Mouse (Mus musculus): ENCODE measurements around the gene Trmt10c. TPM values are rescaled to one million over a fixed set of nuclear protein-coding genes. Genes with fewer than 3 reads are reported as not detected.
A peak's percentile ranks its signal among the peaks of the same experiment; 100 is the strongest.
"Not testable (repeated sequence)": the region's sequence is repeated elsewhere in the genome, so short reads cannot be mapped to it uniquely, and the experiment has no call there.

Gene Trmt10c
- total RNA-seq, 2 experiments from 2014 or later, result 7.7 to 9.3 TPM

- DNase-seq, result no peak
Measured at GRCm38 (mm10) chr16:56055911-56056310, 18.3 kb upstream of the Trmt10c start.

DNA sequence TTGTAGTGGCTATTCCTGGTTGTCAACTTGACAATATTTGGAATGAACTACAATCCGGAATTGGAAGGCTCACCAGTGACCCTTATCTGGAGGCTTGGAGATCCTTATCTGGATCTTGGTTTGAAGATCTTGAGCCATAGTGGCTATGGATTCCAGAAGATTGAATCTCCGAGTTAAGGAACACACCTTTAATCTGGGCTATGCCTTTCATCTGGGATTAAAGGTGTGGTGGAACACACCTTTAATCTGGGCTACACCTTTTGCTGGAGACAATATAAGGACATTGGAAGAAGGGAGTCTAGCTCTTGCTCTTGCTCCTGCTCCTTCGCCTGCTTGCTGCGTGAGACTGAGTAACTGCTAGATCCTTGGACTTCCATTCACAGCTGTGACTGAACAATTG, 10.4 kb upstream of the Trmt10c start, which contains the start of gene Senp7:
Senp7 (plus strand) TSS at position 301 of the 400 bp plus-strand sequence.
- DNase-seq, result not testable (repeated sequence)

DNA sequence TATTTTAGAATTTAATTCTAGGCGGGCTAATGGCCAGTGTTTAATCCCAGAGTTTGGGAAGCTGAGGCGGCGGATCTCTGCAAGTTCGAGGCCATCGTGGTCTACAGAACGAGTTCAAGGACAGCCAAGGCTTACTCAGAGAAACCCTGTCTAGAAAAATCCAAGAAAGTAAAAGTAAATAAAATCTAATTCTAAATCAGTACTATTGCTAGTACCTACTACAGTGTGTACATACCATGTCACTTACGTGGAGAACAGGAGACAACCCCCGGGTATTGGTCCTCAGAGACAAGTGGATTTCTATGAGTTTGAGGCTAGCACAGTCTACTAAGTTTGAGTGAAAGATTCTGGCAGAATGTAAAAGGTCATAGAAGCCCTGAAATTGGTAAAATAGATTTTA, 471 bp upstream of the Trmt10c start:
- no peak for DNase-seq

DNA sequence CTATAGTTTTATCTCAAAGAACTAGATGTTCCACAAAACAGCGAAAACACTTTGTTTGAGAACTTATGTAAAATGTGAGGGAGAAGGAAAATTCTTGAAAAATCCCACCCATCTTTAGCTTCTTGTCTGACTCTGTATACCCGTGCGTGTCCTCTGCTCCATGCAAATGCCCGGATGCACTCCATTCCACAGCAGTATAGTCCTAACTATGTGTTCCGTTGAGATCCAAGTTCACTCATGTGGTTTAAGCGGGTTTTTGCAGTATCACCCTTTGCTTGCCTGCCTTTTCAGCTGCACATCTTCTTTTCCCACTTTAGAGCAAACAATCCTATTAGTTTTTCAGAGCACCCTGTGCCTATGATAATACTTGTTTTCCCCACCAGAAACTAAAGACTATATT, 1.1 kb downstream of the Trmt10c start:
- no peak for DNase-seq

GRCm38 (mm10) chr16:56034566-56034965, 3.1 kb downstream of the Trmt10c start:
- no peak for DNase-seq

DNA sequence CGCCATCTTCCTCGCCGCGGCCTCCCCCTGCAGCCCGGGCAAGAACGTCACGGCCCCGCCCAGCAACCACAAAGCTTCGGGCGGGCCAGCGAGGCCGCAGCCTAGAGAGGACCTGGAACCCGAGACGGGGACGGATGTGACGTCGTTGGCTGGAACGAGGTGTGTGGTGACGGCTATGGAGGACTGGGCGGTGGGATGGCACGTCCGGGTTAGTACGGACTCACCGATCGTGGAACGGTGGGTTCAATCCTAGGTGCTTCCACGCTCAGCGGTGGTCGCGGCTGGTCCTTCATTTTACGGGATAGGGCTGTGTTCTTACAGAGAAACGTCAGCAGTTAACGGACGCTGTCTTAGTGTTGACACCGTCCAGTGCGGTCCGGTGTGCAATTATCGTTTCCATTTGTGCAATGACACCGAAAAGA, 7.9 kb downstream of the Trmt10c start, which contains the start of gene Pcnp:
Pcnp (minus strand) TSS at position 79 of the 422 bp plus-strand sequence.
- DNase-seq, result peak; percentile 97

DNA sequence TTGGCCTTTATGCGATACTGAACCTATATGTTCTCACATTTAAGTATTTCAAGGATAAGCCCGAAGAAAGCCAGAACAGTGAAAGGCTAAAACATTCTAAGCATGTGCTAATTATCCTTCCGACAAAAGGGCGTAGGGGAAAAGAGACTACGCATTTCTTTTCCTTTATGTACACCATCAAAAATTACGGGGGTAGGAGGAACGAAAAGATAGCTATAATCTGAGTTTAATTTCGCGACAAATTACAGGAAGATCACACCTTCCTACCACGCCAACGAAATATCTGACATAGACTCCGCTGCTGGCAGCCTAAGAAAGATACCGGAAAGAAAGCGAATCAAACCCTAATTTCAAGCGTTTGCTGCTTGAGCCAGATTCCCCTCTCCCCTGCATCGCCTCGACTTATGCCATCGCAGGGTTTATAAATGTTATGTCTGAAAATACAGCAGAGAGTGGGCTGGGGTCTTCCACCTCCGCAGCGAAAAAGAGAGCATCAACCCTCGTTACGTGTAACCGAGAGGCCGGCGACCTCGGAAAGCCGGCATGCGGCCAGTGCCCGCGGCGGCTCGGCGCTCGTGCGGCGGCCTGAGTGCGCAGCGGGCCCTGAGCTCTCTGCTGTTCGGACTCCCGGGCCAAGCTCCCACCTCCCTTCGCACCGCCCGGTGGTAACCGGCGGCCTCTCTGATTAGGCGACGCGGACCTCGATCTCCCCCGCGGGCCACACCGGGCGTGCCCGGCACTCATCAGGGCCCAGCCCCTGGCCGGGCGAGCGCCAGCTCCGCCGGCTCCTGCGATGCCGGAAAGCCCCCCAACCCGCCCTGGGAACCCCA, 8.7 kb downstream of the Trmt10c start:
- DNase-seq, result no peak

DNA sequence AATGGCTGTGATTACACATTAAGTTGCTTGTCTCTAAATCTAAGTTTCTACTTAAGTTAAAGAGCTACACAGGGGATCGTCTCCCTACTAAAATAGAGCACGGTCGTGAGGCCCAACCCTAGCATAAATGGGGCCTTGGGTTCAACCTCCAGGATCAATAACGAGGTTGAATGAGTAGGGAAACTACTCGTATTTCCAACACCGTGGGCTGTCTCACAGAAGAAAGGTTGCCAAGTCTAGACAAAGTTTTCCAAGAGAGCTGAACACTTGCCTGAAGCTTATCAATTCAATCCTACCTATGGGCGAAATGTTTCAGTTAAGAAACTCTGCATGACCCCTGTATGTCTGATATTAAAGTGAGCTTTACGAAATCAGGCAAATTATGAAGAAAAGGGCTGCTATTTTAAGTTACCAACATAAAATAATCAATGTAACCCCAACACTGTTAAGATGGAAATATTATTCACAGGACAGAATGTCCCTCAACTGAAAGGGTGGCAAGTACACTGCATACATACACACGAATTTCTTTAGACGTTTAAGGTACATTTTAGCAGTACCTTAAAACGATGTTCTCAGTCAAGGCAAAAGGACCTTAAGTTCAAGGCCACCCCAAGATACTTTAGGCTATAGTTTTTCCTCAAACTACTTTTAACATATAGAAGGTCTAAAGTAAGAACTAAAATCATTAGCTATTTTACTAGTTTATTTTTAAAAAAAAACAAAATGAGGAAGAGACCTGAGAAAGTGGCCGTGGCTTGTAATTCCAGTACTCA, 9.6 kb downstream of the Trmt10c start:
- DNase-seq, result no peak

GRCm38 (mm10) chr16:56019660-56020059, 18.0 kb downstream of the Trmt10c start:
- DNase-seq, result no peak

DNA sequence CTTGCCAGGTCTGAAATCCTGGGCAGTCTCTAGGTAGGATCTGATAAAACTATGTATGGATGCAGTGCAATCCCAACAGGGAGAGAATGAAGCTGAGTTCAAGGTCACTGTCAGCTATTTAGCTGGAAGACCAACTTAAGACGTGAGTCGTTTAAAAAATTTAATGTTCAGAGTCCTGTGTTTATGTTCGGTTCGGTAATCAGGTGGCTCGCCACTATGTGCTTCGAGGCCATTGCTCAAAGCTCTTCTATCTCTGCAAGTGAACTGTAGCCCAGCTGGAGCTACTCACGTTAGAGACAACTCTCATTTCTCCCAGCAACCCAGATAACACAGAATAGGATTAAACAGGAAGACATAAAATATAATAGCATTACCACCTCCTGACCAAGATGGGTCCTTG, 23.5 kb downstream of the Trmt10c start:
- no peak for DNase-seq

DNA sequence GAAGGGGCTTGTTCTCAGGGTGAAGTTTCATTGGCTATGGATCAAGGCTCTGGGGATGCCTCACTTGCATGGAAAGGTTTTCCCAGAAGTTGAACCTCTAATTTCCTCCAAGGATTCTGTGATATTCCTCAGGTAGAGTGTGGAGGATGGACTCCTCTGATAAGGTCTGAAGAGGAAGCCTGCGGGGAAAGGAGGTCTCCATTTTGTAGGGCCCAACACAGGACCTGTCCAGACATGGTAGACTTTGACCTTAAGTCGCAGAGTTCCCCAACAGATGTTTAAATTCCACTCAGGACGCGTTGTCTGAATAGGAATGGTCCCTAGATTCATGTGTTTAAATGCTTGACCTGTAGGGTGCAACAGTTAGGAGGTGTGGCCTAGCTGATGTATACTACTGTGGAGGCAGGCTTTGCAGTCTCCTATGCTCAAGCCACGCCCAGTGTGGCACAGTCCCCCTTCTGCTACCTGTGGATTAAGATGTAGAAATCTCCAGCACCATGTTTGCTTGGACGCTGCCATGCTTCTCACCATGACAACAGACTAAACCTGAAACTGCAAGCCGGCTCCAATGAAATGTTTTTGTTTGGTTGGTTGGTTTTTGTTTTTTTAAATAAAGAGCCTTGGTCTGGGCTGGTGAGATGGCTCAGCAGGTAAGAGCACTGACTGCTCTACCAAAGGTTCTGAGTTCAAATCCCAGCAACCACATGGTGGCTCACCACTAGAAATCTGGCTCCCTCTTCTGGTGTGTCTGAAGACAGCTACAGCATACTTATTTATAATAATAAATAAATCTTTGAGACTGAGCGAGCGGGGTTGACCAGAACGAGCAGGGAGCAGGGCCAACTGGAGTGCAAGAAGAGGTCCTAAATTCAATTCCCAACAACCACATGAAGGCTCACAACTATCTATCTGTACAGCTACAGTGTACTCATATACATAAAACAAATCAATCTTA, 24.6 kb downstream of the Trmt10c start:
- no peak for DNase-seq

GRCm38 (mm10) chr16:56008862-56009261, 28.8 kb downstream of the Trmt10c start:
- DNase-seq, result no peak

DNA sequence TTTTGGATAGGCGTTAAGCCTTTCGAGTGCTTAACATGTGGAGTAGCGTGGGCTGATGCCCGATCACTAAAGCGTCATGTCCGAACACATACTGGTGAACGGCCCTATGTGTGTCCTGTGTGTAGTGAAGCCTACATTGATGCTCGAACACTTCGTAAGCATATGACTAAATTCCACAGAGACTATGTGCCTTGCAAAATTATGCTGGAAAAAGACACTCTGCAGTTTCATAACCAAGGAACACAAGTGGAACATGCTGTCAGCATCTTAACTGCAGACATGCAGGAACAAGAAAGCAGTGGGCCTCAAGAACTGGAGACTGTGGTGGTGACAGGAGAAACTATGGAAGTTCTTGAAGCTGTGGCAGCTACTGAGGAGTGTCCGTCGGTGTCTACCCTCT, 30.8 kb downstream of the Trmt10c start:
- DNase-seq, result no peak

DNA sequence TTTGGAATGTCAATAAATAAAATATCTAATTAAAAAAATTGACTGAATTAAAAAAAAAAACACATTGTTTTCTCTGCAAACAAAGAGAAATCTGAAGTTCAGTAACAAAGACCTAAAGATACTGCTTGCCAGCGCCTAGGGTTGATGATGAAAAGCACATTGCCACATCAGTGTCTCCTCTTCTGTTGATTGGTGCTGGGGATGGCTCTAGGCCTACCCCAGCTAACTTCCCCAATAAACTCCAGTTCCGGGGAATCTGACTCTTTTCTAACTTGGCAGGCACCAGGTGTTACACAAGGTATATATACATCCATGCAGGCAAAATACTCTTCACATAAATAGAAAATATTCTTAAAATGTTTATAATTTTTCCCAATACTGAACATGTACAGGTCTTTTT, 43.4 kb downstream of the Trmt10c start:
- no peak for DNase-seq

DNA sequence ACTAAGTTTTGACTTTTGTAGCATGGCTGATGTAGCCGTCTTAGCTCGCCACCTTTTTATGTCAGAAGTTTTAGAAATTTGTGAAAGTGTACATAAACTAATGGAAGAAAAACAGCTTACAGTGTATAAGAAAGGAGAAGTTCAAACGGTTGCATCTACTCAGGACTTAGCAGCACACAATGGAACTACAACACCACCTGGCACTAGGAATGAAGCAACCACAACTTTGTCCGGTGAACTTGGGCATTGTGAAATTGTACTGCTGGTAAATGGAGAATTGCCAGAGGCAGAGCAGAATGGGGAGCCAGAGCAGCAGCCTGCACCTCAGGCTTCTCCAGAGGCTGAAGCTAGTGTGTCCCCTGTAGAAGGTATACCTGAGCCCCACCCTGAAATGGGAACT, 47.3 kb downstream of the Trmt10c start:
- DNase-seq, result no peak

GRCm38 (mm10) chr16:55986001-55986400, 51.6 kb downstream of the Trmt10c start:
- no peak for DNase-seq

Small RNAs within 50 kb of the gene (microRNA-seq; reads per million reads assigned to microRNA genes)
- gene Gm24047 (ENCODE audit: borderline replicate concordance in 2 of 2), result 0 reads per million in 2 experiments

Other genes with a start within 250 kb of the Trmt10c start
- gene Nfkbiz, start 198.9 kb downstream of the Trmt10c start, total RNA-seq (2021), result 1 to 10 TPM; 1.2 to 1.3 TPM
- gene Nxpe3, start 142.5 kb downstream of the Trmt10c start, total RNA-seq (2021), result under 1 TPM; 0.31 to 0.38 TPM
- gene Cep97, start 103.0 kb downstream of the Trmt10c start, total RNA-seq (2021), result 1 to 10 TPM; 4.1 to 5.7 TPM
- 100 to 1,000 TPM; 523 to 572 TPM for gene Rpl24, start 71.5 kb downstream of the Trmt10c start, total RNA-seq (2021)
- gene Zbtb11, start 63.9 kb downstream of the Trmt10c start, total RNA-seq (2021), result 1 to 10 TPM; 9.3 to 9.6 TPM
- 10 to 100 TPM; 47.0 to 50.1 TPM for gene Pcnp, start 8.1 kb downstream of the Trmt10c start, total RNA-seq (2021)
- gene Senp7, start 10.5 kb upstream of the Trmt10c start, total RNA-seq (2021), result 10 to 100 TPM; 11.5 to 12.9 TPM
- under 1 TPM; 0.10 to 0.13 TPM for gene Impg2, start 166.5 kb upstream of the Trmt10c start, total RNA-seq (2021)

All from gastrocnemius, postnatal 25 days (tissue).